Mouse (Mus musculus) CH12.LX (cell line): ENCODE results near the gene Hsf5. TPM values are rescaled to one million over a fixed set of nuclear protein-coding genes. Genes with fewer than 3 reads are reported as not detected.
A peak's percentile ranks its signal among the peaks of the same experiment; 100 is the strongest.

Source experiments
- DNase-seq: peaks from one replicate; pipeline ENCODE4 v3.0.0-alpha.2; 2013; ENCODE audit errors: extremely low read depth
- H3K27ac ChIP-seq: 2 replicates; pipeline ENCODE4 v1.5.1; 2012; ENCODE audit warnings: low read depth, mild to moderate bottlenecking, control low read depth, moderate library complexity; ENCODE audit not compliant: insufficient read depth
- H3K27me3 ChIP-seq: replicated peaks from 2 replicates; pipeline ENCODE3; 2012; ENCODE audit warnings: inconsistent platforms
- H3K36me3 ChIP-seq, 2 experiments: replicated peaks in 1 of 2; 2 replicates each; pipeline versions ENCODE3 to v1.6.1; 2012; ENCODE audit warnings: inconsistent platforms in 1 of 2, low read length in 1 of 2, mild to moderate bottlenecking in 1 of 2, mixed read lengths in 1 of 2, moderate library complexity in 1 of 2; ENCODE audit not compliant: control insufficient read depth in 1 of 2, insufficient read depth in 1 of 2
- H3K4me1 ChIP-seq, 2 experiments: 2 replicates each; pipeline ENCODE4 v1.6.1; 2012; ENCODE audit warnings: inconsistent platforms in 1 of 2, moderate library complexity in 1 of 2; ENCODE audit not compliant: insufficient read depth in 2 of 2, control insufficient read depth in 1 of 2
- H3K4me2 ChIP-seq: 2 replicates; pipeline ENCODE4 v1.6.1; 2012; ENCODE audit warnings: low read depth, mild to moderate bottlenecking, control low read depth; ENCODE audit not compliant: poor library complexity, insufficient read depth, severe bottlenecking
- H3K4me3 ChIP-seq, 3 experiments: fragments of 150-350 bp in 1 of 3; sonication (generic) in 1 of 3; replicated peaks in 1 of 3; 2 replicates each; pipeline versions ENCODE3 to v1.5.1; 2011 to 2012; ENCODE audit warnings: low read depth in 2 of 3, low read length in 2 of 3, mild to moderate bottlenecking in 2 of 3, moderate library complexity in 2 of 3, control low read depth in 1 of 3, improper control_type of control experiment in 1 of 3, inconsistent platforms in 1 of 3, mixed read lengths in 1 of 3; ENCODE audit not compliant: poor library complexity in 1 of 3
- H3K79me2 ChIP-seq: replicated peaks from 2 replicates; pipeline ENCODE4 v1.6.1; 2012; ENCODE audit warnings: mild to moderate bottlenecking, moderate library complexity; ENCODE audit not compliant: control insufficient read depth, poor library complexity, insufficient read depth, severe bottlenecking; ENCODE audit errors: extremely low read depth
- H3K9ac ChIP-seq: 2 replicates; pipeline ENCODE4 v1.6.1; 2012; ENCODE audit warnings: low read depth, mild to moderate bottlenecking, control low read depth, moderate library complexity; ENCODE audit not compliant: insufficient read depth
- H3K9me3 ChIP-seq: replicated peaks from 2 replicates; pipeline ENCODE3; 2012; ENCODE audit warnings: low read length, inconsistent platforms, mixed read lengths
- CHD1 ChIP-seq: IDR thresholded peaks from 2 replicates; pipeline ENCODE4 v1.6.1; 2012; ENCODE audit warnings: low read depth, low read length, improper control_type of control experiment, inconsistent platforms
- CHD2 ChIP-seq: IDR thresholded peaks from 2 replicates; pipeline ENCODE4 v1.6.1; 2011; ENCODE audit warnings: low read length, improper control_type of control experiment
- CTCF ChIP-seq, 2 experiments: IDR thresholded peaks in 1 of 2; conservative IDR thresholded peaks in 1 of 2; 2 replicates each; pipeline ENCODE4 v1.5.1; 2011 to 2012; ENCODE audit warnings: low read depth in 2 of 2, low read length in 2 of 2, improper control_type of control experiment in 1 of 2, inconsistent platforms in 1 of 2, mild to moderate bottlenecking in 1 of 2, moderate library complexity in 1 of 2
- EP300 ChIP-seq: IDR thresholded peaks from 2 replicates; pipeline ENCODE4 v1.6.1; 2011; ENCODE audit warnings: low read length, improper control_type of control experiment
- GABPA ChIP-seq: IDR thresholded peaks from 2 replicates; pipeline ENCODE4 v1.6.1; 2012; ENCODE audit warnings: low read depth, low read length, improper control_type of control experiment, inconsistent platforms; ENCODE audit not compliant: insufficient replicate concordance
- HCFC1 ChIP-seq: IDR thresholded peaks from 2 replicates; pipeline ENCODE4 v1.6.1; 2012; ENCODE audit warnings: low read depth, mild to moderate bottlenecking, inconsistent platforms, low read length, improper control_type of control experiment
- IRF4 ChIP-seq: IDR thresholded peaks from 2 replicates; pipeline ENCODE4 v1.6.1; 2014; ENCODE audit warnings: low read depth, mild to moderate bottlenecking, inconsistent platforms, low read length, improper control_type of control experiment
- MAFK ChIP-seq: IDR thresholded peaks from 2 replicates; pipeline ENCODE4 v1.6.1; 2011; ENCODE audit warnings: low read length, improper control_type of control experiment; ENCODE audit not compliant: insufficient replicate concordance
- MAX ChIP-seq: IDR thresholded peaks from 2 replicates; pipeline ENCODE4 v1.6.1; 2011; ENCODE audit warnings: low read length, improper control_type of control experiment
- MAZ ChIP-seq: IDR thresholded peaks from 2 replicates; pipeline ENCODE4 v1.6.1; 2012; ENCODE audit warnings: low read depth, mild to moderate bottlenecking, inconsistent platforms, low read length, improper control_type of control experiment, moderate library complexity
- MXI1 ChIP-seq: IDR thresholded peaks from 2 replicates; pipeline ENCODE4 v1.6.1; 2011; ENCODE audit warnings: mild to moderate bottlenecking, low read depth, low read length, improper control_type of control experiment
- NELFE ChIP-seq: IDR thresholded peaks from 2 replicates; pipeline ENCODE4 v1.6.1; 2011; ENCODE audit warnings: low read depth, low read length, improper control_type of control experiment
- PAX5 ChIP-seq: IDR thresholded peaks from 2 replicates; pipeline ENCODE4 v1.6.1; 2012; ENCODE audit warnings: low read length, inconsistent platforms, mixed read lengths
- POLR2A ChIP-seq: IDR thresholded peaks from 2 replicates; pipeline ENCODE4 v1.6.1; 2011; ENCODE audit warnings: low read depth, mild to moderate bottlenecking, improper control_type of control experiment, low read length
- RAD21 ChIP-seq: IDR thresholded peaks from 2 replicates; pipeline ENCODE4 v1.6.1; 2011; ENCODE audit warnings: low read depth, mild to moderate bottlenecking, low read length, improper control_type of control experiment, moderate library complexity
- RCOR1 ChIP-seq: conservative IDR thresholded peaks from 2 replicates; pipeline ENCODE4 v1.6.1; 2012; ENCODE audit warnings: low read depth, mild to moderate bottlenecking, inconsistent platforms, low read length, improper control_type of control experiment
- SIN3A ChIP-seq: IDR thresholded peaks from 2 replicates; pipeline ENCODE4 v1.6.1; 2012; ENCODE audit warnings: low read length, improper control_type of control experiment, inconsistent platforms
- TCF12 ChIP-seq: IDR thresholded peaks from 2 replicates; pipeline ENCODE4 v1.6.1; 2014; ENCODE audit warnings: low read depth, mild to moderate bottlenecking, inconsistent platforms, low read length, improper control_type of control experiment
- UBTF ChIP-seq: IDR thresholded peaks from 2 replicates; pipeline ENCODE4 v1.6.1; 2012; ENCODE audit warnings: low read depth, mild to moderate bottlenecking, inconsistent platforms, low read length, improper control_type of control experiment, moderate library complexity
- ZC3H11A ChIP-seq: IDR thresholded peaks from 2 replicates; pipeline ENCODE4 v1.6.1; 2012; ENCODE audit warnings: low read depth, mild to moderate bottlenecking, inconsistent platforms, low read length, improper control_type of control experiment
- ZKSCAN1 ChIP-seq: IDR thresholded peaks from 2 replicates; pipeline ENCODE4 v1.6.1; 2012; ENCODE audit warnings: low read depth, inconsistent platforms, low read length, improper control_type of control experiment, borderline replicate concordance
- dilution Hi-C: fragments of 300-500 bp; cut with MboI; formaldehyde crosslinking; loops from 2 replicates; pipeline ENCODE4 v1.14.3; 2020; ENCODE audit warnings: low sequenced_read_pairs; ENCODE audit not compliant: extremely low pct_unique_long_range_greater_than_20kb, extremely low pct_ligation_motif_present
- in situ Hi-C: fragments of 300-500 bp; cut with MboI; formaldehyde crosslinking; loops from 3 replicates; pipeline ENCODE4 v1.14.3; 2019; ENCODE audit warnings: low sequenced_read_pairs, low pct_ligation_motif_present, low pct_unique_long_range_greater_than_20kb, mixed read lengths
- polyA plus RNA-seq: library from polyadenylated mRNA; unstranded; fragments of >175 nt; gene quantifications from 2 replicates; pipeline ENCODE4 v1.2.1, GENCODE M21; 2012; ENCODE audit warnings: low read depth; ENCODE audit not compliant: insufficient read length
- total RNA-seq, 2 experiments: library from RNA; depleted of rRNA; stranded (reverse); fragments of 300-350 nt in 1 of 2; fragments of >200 nt in 1 of 2; gene quantifications; 2 replicates each; pipeline ENCODE4 v1.2.3; 2012 to 2014

The Hsf5 gene
- total and polyA plus RNA-seq, 3 experiments, result 0.04 TPM; not detected in 2

GRCm38 (mm10) chr11:87581161-87581865 is 35.7 kb upstream of the Hsf5 start:
- Histone ChIP-seq H3K4me3 (no peak overlapping the region), H3K27me3 (peaks cover 54% of the 10 kb centered on the region), H3K4me1 (peaks cover 14 to 24% of the 10 kb centered on the region in 2 experiments), H3K9ac (no peak overlapping the region), H3K9me3 (no peaks in the 10 kb centered on the region), H3K36me3 (no peaks in the 10 kb centered on the region), H3K27ac (no peak overlapping the region), H3K79me2 (no peaks in the 10 kb centered on the region), H3K4me2 (no peak overlapping the region)
- dilution Hi-C loops (no loop called here), in situ Hi-C loops (no loop called here)
- DNase-seq, result no peak
- no peak for TF ChIP-seq MAFK
- TF ChIP-seq CTCF (conservative IDR thresholded peaks at IDR 0.05 in 1 of 2, IDR thresholded peaks at IDR 0.05 in 1 of 2; ENCODE audit: low read depth in 2 of 2, low read length in 2 of 2), result no peak
- TF ChIP-seq CHD2, result no peak
- TF ChIP-seq MAX, result no peak
- TF ChIP-seq NELFE, result no peak

DNA sequence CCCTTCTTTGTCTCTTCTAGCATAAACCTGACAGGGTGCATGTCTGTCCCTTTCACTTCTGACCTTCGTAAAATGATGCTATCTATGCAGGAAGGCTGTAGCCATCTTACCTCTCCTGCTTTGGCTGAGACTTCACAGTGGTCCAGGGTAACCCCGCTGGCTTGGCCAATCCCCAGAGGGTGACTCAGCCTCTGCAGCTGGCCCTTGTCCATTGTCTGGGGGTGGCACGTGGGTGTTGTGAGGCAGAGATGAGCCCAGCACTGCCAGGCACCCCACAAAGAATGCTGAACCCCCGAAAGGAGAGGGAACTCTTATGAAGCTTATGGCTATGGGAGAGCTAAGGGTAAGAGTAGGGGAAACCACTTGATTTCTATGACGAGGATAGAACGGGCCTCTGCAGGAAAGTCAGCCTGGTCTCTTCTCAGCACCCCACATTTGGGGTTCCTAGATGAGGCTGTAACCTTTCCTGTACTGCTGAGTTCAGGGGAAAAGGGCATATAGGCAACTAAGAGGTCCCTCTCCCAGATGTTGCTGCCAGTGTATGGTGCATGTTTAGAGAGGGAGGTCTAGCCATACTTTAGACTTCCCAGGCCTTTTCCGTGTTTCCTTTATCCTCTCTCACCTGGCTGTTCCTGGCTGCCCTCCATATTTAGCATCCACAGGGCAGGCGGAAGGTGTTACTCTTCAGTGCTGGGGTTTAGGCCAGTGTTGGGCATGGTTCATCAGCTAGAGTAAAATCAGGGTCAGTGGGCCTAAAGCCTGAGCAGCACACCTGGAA is 34.8 kb upstream of the Hsf5 start:
- no peak overlapping the region for H3K4me3 ChIP-seq
- H3K4me2 ChIP-seq, result no peak overlapping the region
- no peaks in the 10 kb centered on the region for H3K9me3 ChIP-seq
- in situ Hi-C loops (no loop called here), dilution Hi-C loops (no loop called here)
- no peak overlapping the region for H3K9ac ChIP-seq
- no peaks in the 10 kb centered on the region for H3K36me3 ChIP-seq
- no peaks in the 10 kb centered on the region for H3K79me2 ChIP-seq
- H3K27me3 ChIP-seq, result peaks cover 51% of the 10 kb centered on the region
- H3K27ac ChIP-seq, result no peak overlapping the region
- no peak for TF ChIP-seq PAX5
- TF ChIP-seq UBTF, result no peak
- TF ChIP-seq HCFC1, result no peak
- no peak for TF ChIP-seq CHD1
- TF ChIP-seq, all 38 proteins: peak for 0
- no peak for DNase-seq
- H3K4me1 ChIP-seq, result peaks cover 14 to 22% of the 10 kb centered on the region in 2 experiments

DNA sequence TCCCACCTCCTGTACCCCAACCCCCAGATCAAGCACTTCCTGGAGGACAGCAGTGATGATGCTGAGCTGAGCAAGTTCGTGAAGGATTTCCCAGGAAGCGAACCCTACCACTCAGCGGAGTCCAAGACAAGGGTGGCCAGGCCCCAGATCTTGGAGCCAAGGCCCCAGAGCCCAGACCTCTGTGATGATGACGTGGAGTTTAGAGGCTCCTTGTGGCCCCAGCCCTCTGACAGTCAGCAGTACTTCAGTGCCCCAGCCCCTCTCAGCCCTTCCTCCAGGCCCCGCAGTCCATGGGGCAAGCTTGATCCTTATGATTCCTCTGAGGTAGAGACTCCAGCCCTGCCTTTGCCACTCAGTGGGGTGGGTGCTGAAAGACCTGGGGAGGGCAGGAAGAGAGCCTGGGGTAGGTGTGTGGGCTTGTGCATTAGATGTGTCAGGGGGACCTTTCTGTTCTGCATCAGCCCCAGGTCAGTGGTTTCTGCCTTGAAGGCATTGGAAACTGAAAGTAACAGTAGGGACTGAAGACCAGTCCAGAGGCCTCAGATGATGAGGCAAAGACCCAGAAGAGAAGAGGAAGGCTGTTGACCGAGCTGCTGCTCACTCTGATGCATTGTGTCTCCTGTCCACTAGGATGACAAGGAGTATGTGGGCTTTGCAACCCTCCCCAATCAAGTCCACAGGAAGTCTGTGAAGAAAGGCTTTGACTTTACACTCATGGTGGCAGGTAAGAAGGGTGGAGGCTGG is 33.5 kb upstream of the Hsf5 start:
- in situ Hi-C loops, result no loop called here
- Histone ChIP-seq H3K4me3 (no peak overlapping the region), H3K9me3 (no peaks in the 10 kb centered on the region), H3K4me1 (peaks cover 14 to 16% of the 10 kb centered on the region in 2 experiments), H3K27ac (no peak overlapping the region), H3K9ac (0 out of 2 replicates have a peak overlapping the region, but pooled peaks have one; percentile 1), H3K27me3 (peaks cover 40% of the 10 kb centered on the region), H3K36me3 (no peaks in the 10 kb centered on the region), H3K79me2 (no peaks in the 10 kb centered on the region), H3K4me2 (no peak overlapping the region)
- dilution Hi-C loops, result no loop called here
- DNase-seq, result no peak
- TF ChIP-seq IRF4, result peak; percentile 65
- peak; percentile 52; the same call in 1 of the 2 replicates for TF ChIP-seq EP300
- TF ChIP-seq MXI1, result peak; percentile 24; the same call in 1 of the 2 replicates
- 0 out of 2 replicates have a peak, but pooled peaks have one; percentile 24 for TF ChIP-seq CHD2
- TF ChIP-seq RAD21, result no peak; the same call in 1 of the 2 replicates
- TF ChIP-seq GABPA, result no peak
- no peak for TF ChIP-seq UBTF
- no peak for TF ChIP-seq ZKSCAN1
- no peak for TF ChIP-seq CHD1
- TF ChIP-seq NELFE, result peak; percentile 27; the same call in 1 of the 2 replicates
- TF ChIP-seq RCOR1, result 0 out of 2 replicates have a peak, but pooled peaks have one; percentile 19
- TF ChIP-seq POLR2A, result 0 out of 2 replicates have a peak, but pooled peaks have one; percentile 38
- TF ChIP-seq MAZ, result 0 out of 2 replicates have a peak, but pooled peaks have one; percentile 59
- TF ChIP-seq SIN3A, result 0 out of 2 replicates have a peak, but pooled peaks have one; percentile 39
- TF ChIP-seq ZC3H11A, result no peak
- TF ChIP-seq TCF12, result no peak
